Mouse (Mus musculus) urinary bladder, postnatal 36 days (tissue): ENCODE measurements around the gene Gm21738.
"Not testable (repeated sequence)": the region's sequence is repeated elsewhere in the genome, so short reads cannot be mapped to it uniquely, and the experiment has no call there.

Experiments used
- DNase-seq, 2 experiments: peaks; one replicate each; pipeline ENCODE4 v3.0.0; 2022; ENCODE audit warnings: low spot score in 2 of 2, mixed read lengths in 1 of 2

The Gm21738 gene

GRCm38 (mm10) chr14:19418830-19419229 is at the start of gene Gm21738:
Gm21738 (minus strand) TSS chr14:19418930.
- DNase-seq: not testable (repeated sequence)

- DNase-seq: not testable (repeated sequence)
Measured at GRCm38 (mm10) chr14:19383741-19384140, 35.0 kb downstream of the Gm21738 start.
